Mouse (Mus musculus) midbrain, postnatal 0 days (tissue): Measurements from ENCODE around the gene Abcb8. TPM values are rescaled to one million over a fixed set of nuclear protein-coding genes. Genes with fewer than 3 reads are reported as not detected.

Experiments
- ATAC-seq: fragments of 200-750 bp; cut with Nextera tagmentation; 2 replicates; pipeline ENCODE4 v1.8.0; 2017; ENCODE audit warnings: moderate number of reproducible peaks, mild to moderate bottlenecking, moderate TSS enrichment, moderate library complexity; ENCODE audit not compliant: low FRiP score
- DNase-seq: peaks from one replicate; pipeline ENCODE4 v3.0.0-alpha.2; 2015; ENCODE audit warnings: low spot score
- H3K27ac ChIP-seq: fragments of 300-500 bp; sonication (generic); 2 replicates; pipeline ENCODE4 v1.5.1; 2014; ENCODE audit warnings: low read depth, mild to moderate bottlenecking, low read length, mixed read lengths
- H3K27me3 ChIP-seq: fragments of 300-500 bp; sonication (generic); 2 replicates; pipeline ENCODE4 v1.6.1; 2014; ENCODE audit warnings: low read length, control low read depth, mixed read lengths; ENCODE audit not compliant: insufficient read depth
- H3K36me3 ChIP-seq: fragments of 300-500 bp; sonication (generic); 2 replicates; pipeline ENCODE4 v1.6.1; 2014; ENCODE audit warnings: low read length, control low read depth, mixed read lengths; ENCODE audit not compliant: insufficient read depth
- H3K4me1 ChIP-seq: fragments of 300-500 bp; sonication (generic); 2 replicates; pipeline ENCODE4 v1.6.1; 2014; ENCODE audit warnings: mild to moderate bottlenecking, control low read depth, antibody characterized with exemption, low read length, mixed read lengths; ENCODE audit not compliant: insufficient read depth
- H3K4me2 ChIP-seq: fragments of 300-500 bp; sonication (generic); 2 replicates; pipeline ENCODE4 v1.6.1; 2014; ENCODE audit warnings: low read depth, mild to moderate bottlenecking, low read length, mixed read lengths; ENCODE audit not compliant: poor library complexity, severe bottlenecking
- H3K4me3 ChIP-seq: fragments of 300-500 bp; sonication (generic); 2 replicates; pipeline ENCODE4 v1.5.1; 2014; ENCODE audit warnings: low read depth, mild to moderate bottlenecking, low read length, moderate library complexity
- H3K9ac ChIP-seq: fragments of 300-500 bp; sonication (generic); replicated peaks from 2 replicates; pipeline ENCODE4 v1.6.1; 2014; ENCODE audit warnings: mild to moderate bottlenecking, low read length, moderate library complexity, mixed read lengths; ENCODE audit not compliant: poor library complexity, severe bottlenecking
- H3K9me3 ChIP-seq: fragments of 300-500 bp; sonication (generic); 2 replicates; pipeline ENCODE4 v1.6.1; 2016; ENCODE audit warnings: low read length, control low read depth
- CTCF ChIP-seq: IDR thresholded peaks from 2 replicates; pipeline ENCODE4 v1.5.1; 2016; ENCODE audit warnings: antibody characterized with exemption, mild to moderate bottlenecking
- WGBS: fragments of 180-500 bp; shearing (Covaris S2); extraction: QIAGEN DNeasy Blood & Tissue Kit; methylation state at CpG from one replicate; pipeline ENCODE4 v1.1.7; 2014; 5-methylcytosine and 5-hydroxymethylcytosine counted together
- polyA plus RNA-seq: library from polyadenylated mRNA; unstranded; fragments of >200 nt; fragmentation: Nextera tagmentation; extraction: Ambion mirVana; gene quantifications from 2 replicates; pipeline ENCODE4 v1.2.1, GENCODE M21; 2015
- total RNA-seq: library from RNA; depleted of rRNA; stranded (reverse); fragments of >200 nt; gene quantifications from 2 replicates; pipeline ENCODE4 v1.2.3, GENCODE M21; 2014

The Abcb8 gene
- total and polyA plus RNA-seq, 2 experiments from 2014 or later = 42.4 to 71.7 TPM

GRCm38 (mm10) chr5:24400911-24401605 lies 7.6 kb downstream of the Abcb8 start:
- H3K27ac ChIP-seq = no peak overlapping the region
- H3K4me3 ChIP-seq = no peak overlapping the region
- no peaks in the 10 kb centered on the region for H3K9me3 ChIP-seq
- H3K4me2 ChIP-seq = no peak overlapping the region
- H3K4me1 ChIP-seq = no peaks in the 10 kb centered on the region
- peaks cover 29% of the 10 kb centered on the region for H3K36me3 ChIP-seq
- no peak for TF ChIP-seq CTCF
- no peak overlapping the region for H3K9ac ChIP-seq
- 95% methylated on average over 5 of the region's 5 CpGs for WGBS
- H3K27me3 ChIP-seq = no peaks in the 10 kb centered on the region
- DNase-seq (no peak), ATAC-seq (peak; percentile 28; the same call in 1 of the 2 replicates)

- ATAC-seq (peak; percentile 8; the same call in 1 of the 2 replicates), DNase-seq (peak; percentile 59)
- 74% methylated on average over 9 of the region's 9 CpGs for WGBS
- H3K4me1 ChIP-seq = no peaks in the 10 kb centered on the region
- no peak overlapping the region for H3K9ac ChIP-seq
- no peak overlapping the region for H3K27ac ChIP-seq
- no peak overlapping the region for H3K4me2 ChIP-seq
- no peaks in the 10 kb centered on the region for H3K27me3 ChIP-seq
- no peak for TF ChIP-seq CTCF
- peaks cover 29% of the 10 kb centered on the region for H3K36me3 ChIP-seq
- H3K4me3 ChIP-seq = no peak overlapping the region
- no peaks in the 10 kb centered on the region for H3K9me3 ChIP-seq
These were observed 8.5 kb downstream of the Abcb8 start for GRCm38 (mm10) chr5:24401969-24402368.

GRCm38 (mm10) chr5:24404594-24405360 lies 11.3 kb downstream of the Abcb8 start:
- Histone ChIP-seq H3K9ac (no peak overlapping the region), H3K27me3 (no peaks in the 10 kb centered on the region), H3K9me3 (no peaks in the 10 kb centered on the region), H3K4me3 (no peak overlapping the region), H3K27ac (no peak overlapping the region), H3K4me2 (no peak overlapping the region), H3K4me1 (no peaks in the 10 kb centered on the region), H3K36me3 (peaks cover 28% of the 10 kb centered on the region)
- 80% methylated on average over 6 of the region's 6 CpGs for WGBS
- ATAC-seq (no peak), DNase-seq (no peak)
- TF ChIP-seq CTCF = no peak

- Histone ChIP-seq H3K27me3 (no peaks in the 10 kb centered on the region), H3K9me3 (no peaks in the 10 kb centered on the region), H3K4me2 (no peak overlapping the region), H3K4me1 (no peaks in the 10 kb centered on the region), H3K27ac (no peak overlapping the region), H3K36me3 (peaks cover 24% of the 10 kb centered on the region), H3K9ac (no peak overlapping the region), H3K4me3 (no peak overlapping the region)
- ATAC-seq (no peak), DNase-seq (no peak)
- WGBS = 70% methylated on average over 3 of the region's 3 CpGs
- TF ChIP-seq CTCF = no peak
These were observed 12.0 kb downstream of the Abcb8 start for GRCm38 (mm10) chr5:24405389-24405876.

- no peak for TF ChIP-seq CTCF
- H3K36me3 ChIP-seq = peaks cover 9% of the 10 kb centered on the region; the same call in 1 of the 2 replicates
- DNase-seq = no peak
- 92% methylated on average over 13 of the region's 13 CpGs for WGBS
- no peak overlapping the region for H3K9ac ChIP-seq
- H3K9me3 ChIP-seq = no peaks in the 10 kb centered on the region
- H3K4me1 ChIP-seq = no peaks in the 10 kb centered on the region
- H3K4me2 ChIP-seq = no peak overlapping the region
- H3K27ac ChIP-seq = no peak overlapping the region
- H3K4me3 ChIP-seq = no peak overlapping the region
- H3K27me3 ChIP-seq = no peaks in the 10 kb centered on the region
- no peak for ATAC-seq
These were observed 15.2 kb downstream of the Abcb8 start for GRCm38 (mm10) chr5:24408651-24409050.

- peaks cover 5% of the 10 kb centered on the region; the same call in 1 of the 2 replicates for H3K36me3 ChIP-seq
- no peak for ATAC-seq
- TF ChIP-seq CTCF = no peak
- H3K27me3 ChIP-seq = no peaks in the 10 kb centered on the region
- H3K4me2 ChIP-seq = no peak overlapping the region
- no peak overlapping the region for H3K27ac ChIP-seq
- H3K4me1 ChIP-seq = no peaks in the 10 kb centered on the region
- no peak for DNase-seq
- no peak overlapping the region for H3K4me3 ChIP-seq
- no peak overlapping the region for H3K9ac ChIP-seq
- H3K9me3 ChIP-seq = no peaks in the 10 kb centered on the region
- 79% methylated on average over 2 of the region's 2 CpGs for WGBS
These were observed 16.0 kb downstream of the Abcb8 start for GRCm38 (mm10) chr5:24409466-24409865.
